Mouse (Mus musculus): ENCODE results near the gene Hps4. TPM values are rescaled to one million over a fixed set of nuclear protein-coding genes. Genes with fewer than 3 reads are reported as not detected.

Gene Hps4
- total and polyA plus RNA-seq, 2 experiments = 12.3 to 30.9 TPM

DNA sequence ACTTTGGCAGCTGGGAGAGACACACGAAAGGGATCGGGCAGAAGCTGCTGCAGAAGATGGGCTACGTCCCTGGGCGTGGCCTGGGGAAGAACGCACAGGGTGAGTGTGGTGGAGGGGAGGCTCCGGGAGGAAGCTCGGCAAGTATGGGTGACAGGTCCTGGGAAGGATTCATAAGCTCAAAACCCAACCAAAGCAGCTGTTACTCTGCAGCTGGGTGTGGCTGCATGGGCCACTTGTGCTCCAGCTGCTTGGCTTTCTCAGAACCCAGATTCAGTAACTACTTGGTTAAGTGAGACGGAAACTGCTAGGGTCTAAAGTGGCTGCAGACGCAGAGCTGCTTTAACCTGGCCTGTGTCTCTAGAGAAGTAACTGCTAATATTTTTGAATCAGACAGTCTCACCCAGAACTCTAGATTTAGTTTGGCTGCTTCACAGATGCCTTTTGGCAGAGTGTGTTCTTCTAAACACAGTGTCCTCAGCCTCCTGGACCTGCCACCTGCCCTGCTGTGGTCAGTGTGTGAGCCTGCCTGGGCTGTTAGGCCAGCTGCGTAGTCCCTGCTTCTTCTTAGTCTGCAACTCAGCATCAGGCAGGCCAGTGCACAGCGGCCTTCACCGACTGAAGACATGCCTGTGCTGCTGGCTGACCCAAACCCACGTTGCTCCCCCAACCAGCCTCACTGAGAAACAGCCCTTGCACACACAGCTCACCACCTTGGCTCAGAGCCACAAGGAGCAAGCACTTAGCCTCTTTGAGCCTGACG, 12.9 kb upstream of the Hps4 start:
- 94% methylated on average over 14 of the region's 14 CpGs for WGBS
- no peak for TF ChIP-seq CTCF (IDR thresholded peaks at IDR 0.05; ENCODE audit: low read depth, low read length)
- Histone ChIP-seq H3K27me3 (ENCODE audit: control insufficient read depth, insufficient read depth, low read length) (no peaks in the 10 kb centered on the region), H3K27ac (replicated peaks; ENCODE audit: insufficient read depth, low read depth, low read length) (no peak overlapping the region), H3K4me3 (ENCODE audit: insufficient read depth, low read depth, low read length) (no peak overlapping the region), H3K4me1 (ENCODE audit: control insufficient read depth, insufficient read depth, low read length) (peaks cover 5% of the 10 kb centered on the region), H3K36me3 (ENCODE audit: control insufficient read depth, insufficient read depth, low read length) (peaks cover 20% of the 10 kb centered on the region), H3K9ac (ENCODE audit: low read depth, low read length) (no peak overlapping the region), H3K79me2 (ENCODE audit: control insufficient read depth, insufficient read depth, low read length) (peaks cover 9% of the 10 kb centered on the region; the same call in 1 of the 2 replicates)
- no peak for DNase-seq (ENCODE audit: extremely low read depth, low read depth, low spot score)

DNA sequence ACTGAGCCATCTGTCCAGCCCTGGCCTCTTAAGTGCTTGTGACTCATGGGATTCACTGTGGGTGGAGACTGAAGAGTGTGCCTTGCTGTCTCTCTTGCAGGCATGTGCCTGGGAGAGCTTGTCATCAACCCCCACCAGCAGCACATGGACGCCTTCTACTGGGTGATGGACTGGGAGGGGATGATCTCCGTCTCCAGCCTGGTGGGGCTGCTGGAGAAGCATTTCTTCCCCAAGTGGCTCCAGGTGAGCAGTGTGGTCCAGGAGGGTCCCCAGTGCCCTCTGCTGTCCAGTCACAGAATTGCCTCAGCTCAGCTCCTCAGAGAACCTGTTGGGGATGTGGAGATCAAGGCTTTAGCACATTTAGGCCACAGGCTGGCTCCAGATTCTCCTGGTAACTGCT, 7.4 kb upstream of the Hps4 start:
- no peak for DNase-seq (ENCODE audit: extremely low read depth, low read depth, low spot score)
- TF ChIP-seq POLR2A (IDR thresholded peaks at IDR 0.05; ENCODE audit: extremely low read depth, insufficient read depth, low read length) (no peak), CTCF (IDR thresholded peaks at IDR 0.05; ENCODE audit: low read depth, low read length) (peak; percentile 87)
- no peak overlapping the region for H3K27ac ChIP-seq (replicated peaks; ENCODE audit: insufficient read depth, low read depth, low read length)
- H3K4me1 ChIP-seq (ENCODE audit: control insufficient read depth, insufficient read depth, low read length) = no peaks in the 10 kb centered on the region
- no peaks in the 10 kb centered on the region for H3K27me3 ChIP-seq (ENCODE audit: control insufficient read depth, insufficient read depth, low read length)
- H3K4me3 ChIP-seq (ENCODE audit: insufficient read depth, low read depth, low read length) = no peak overlapping the region
- H3K36me3 ChIP-seq (ENCODE audit: control insufficient read depth, insufficient read depth, low read length) = peaks cover 26% of the 10 kb centered on the region
- no peaks in the 10 kb centered on the region for H3K79me2 ChIP-seq (ENCODE audit: control insufficient read depth, insufficient read depth, low read length)
- WGBS = 58% methylated on average over 2 of the region's 2 CpGs
- H3K9ac ChIP-seq (ENCODE audit: low read depth, low read length) = no peak overlapping the region

DNA sequence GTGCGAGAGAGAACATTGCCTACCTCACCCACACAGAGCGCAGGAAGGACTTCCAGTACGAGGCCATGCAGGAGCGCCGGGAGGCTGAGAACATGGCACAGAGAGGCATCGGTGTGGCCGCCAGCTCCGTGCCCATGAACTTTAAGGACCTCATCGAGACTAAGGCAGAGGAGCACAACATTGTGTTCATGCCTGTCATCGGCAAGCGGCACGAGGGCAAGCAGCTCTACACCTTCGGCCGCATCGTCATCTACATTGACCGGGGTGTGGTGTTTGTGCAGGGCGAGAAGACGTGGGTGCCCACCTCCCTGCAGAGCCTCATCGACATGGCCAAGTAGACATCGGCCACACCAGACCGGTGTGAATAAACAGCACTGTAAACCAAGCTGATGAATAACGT, 5.9 kb upstream of the Hps4 start:
- peaks cover 20% of the 10 kb centered on the region; the same call in 1 of the 2 replicates for H3K36me3 ChIP-seq (ENCODE audit: control insufficient read depth, insufficient read depth, low read length)
- no peak overlapping the region for H3K9ac ChIP-seq (ENCODE audit: low read depth, low read length)
- H3K4me3 ChIP-seq (ENCODE audit: insufficient read depth, low read depth, low read length) = no peak overlapping the region
- DNase-seq (ENCODE audit: extremely low read depth, low read depth, low spot score) = no peak
- no peak overlapping the region for H3K27ac ChIP-seq (replicated peaks; ENCODE audit: insufficient read depth, low read depth, low read length)
- H3K27me3 ChIP-seq (ENCODE audit: control insufficient read depth, insufficient read depth, low read length) = no peaks in the 10 kb centered on the region
- TF ChIP-seq CTCF (IDR thresholded peaks at IDR 0.05; ENCODE audit: low read depth, low read length) = no peak
- TF ChIP-seq POLR2A (IDR thresholded peaks at IDR 0.05; ENCODE audit: extremely low read depth, insufficient read depth, low read length) = no peak
- WGBS = 94% methylated on average over 22 of the region's 22 CpGs
- 0 out of 2 replicates have a peak, but pooled peaks cover 2% of the 10 kb centered on the region for H3K4me1 ChIP-seq (ENCODE audit: control insufficient read depth, insufficient read depth, low read length)
- H3K79me2 ChIP-seq (ENCODE audit: control insufficient read depth, insufficient read depth, low read length) = no peaks in the 10 kb centered on the region

DNA sequence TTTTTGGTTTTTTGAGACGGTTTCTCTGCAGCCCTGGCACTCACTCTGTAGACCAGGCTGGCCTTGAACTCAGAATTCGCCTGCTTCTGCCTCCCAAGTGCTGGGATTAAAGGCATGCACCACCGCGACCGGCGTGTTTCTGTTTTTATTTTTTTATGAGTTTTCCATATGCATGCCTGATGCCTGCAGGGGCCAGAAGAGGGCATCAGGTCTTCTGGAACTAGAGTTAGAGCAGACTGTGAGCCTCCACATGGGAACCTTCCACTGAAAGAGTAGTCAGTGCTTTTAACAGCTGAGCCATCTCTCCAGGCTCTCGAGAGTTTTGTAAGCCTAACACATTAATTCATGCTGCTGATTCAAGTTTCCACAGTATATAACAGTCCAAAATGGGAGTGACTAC, 3.7 kb upstream of the Hps4 start:
- no peak for DNase-seq (ENCODE audit: extremely low read depth, low read depth, low spot score)
- peaks cover 5% of the 10 kb centered on the region; the same call in 1 of the 2 replicates for H3K4me1 ChIP-seq (ENCODE audit: control insufficient read depth, insufficient read depth, low read length)
- H3K79me2 ChIP-seq (ENCODE audit: control insufficient read depth, insufficient read depth, low read length) = no peaks in the 10 kb centered on the region
- H3K36me3 ChIP-seq (ENCODE audit: control insufficient read depth, insufficient read depth, low read length) = peaks cover 15% of the 10 kb centered on the region; the same call in 1 of the 2 replicates
- H3K9ac ChIP-seq (ENCODE audit: low read depth, low read length) = no peak overlapping the region
- 77% methylated on average over 7 of the region's 7 CpGs for WGBS
- H3K27ac ChIP-seq (replicated peaks; ENCODE audit: insufficient read depth, low read depth, low read length) = no peak overlapping the region
- no peaks in the 10 kb centered on the region for H3K27me3 ChIP-seq (ENCODE audit: control insufficient read depth, insufficient read depth, low read length)
- no peak for TF ChIP-seq POLR2A (IDR thresholded peaks at IDR 0.05; ENCODE audit: extremely low read depth, insufficient read depth, low read length)
- TF ChIP-seq CTCF (IDR thresholded peaks at IDR 0.05; ENCODE audit: low read depth, low read length) = no peak
- no peak overlapping the region for H3K4me3 ChIP-seq (ENCODE audit: insufficient read depth, low read depth, low read length)

DNA sequence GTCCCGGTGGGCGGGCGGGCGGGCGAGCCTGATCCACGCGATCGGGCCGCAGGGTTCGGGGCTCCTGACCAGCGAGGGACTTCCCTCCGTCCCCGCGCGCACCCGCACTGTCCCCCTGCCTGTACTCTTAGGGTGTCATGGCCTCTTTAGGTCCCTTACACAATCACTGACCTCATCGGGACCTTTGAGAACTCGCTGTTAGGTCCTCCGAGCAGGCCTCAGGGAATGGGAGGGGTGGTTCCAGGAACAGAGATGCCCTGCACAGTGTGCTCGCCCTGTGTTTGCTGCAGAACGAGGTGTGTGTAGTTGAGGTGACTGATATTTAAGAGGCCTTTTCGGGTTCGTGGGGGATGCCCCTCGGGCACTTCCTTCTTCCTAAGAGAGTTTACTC, 317 bp downstream of the Hps4 start:
- Histone ChIP-seq H3K9ac (ENCODE audit: low read depth, low read length) (peak overlapping the region; percentile 84), H3K4me3 (ENCODE audit: insufficient read depth, low read depth, low read length) (peak overlapping the region; percentile 78), H3K27me3 (ENCODE audit: control insufficient read depth, insufficient read depth, low read length) (no peaks in the 10 kb centered on the region), H3K27ac (replicated peaks; ENCODE audit: insufficient read depth, low read depth, low read length) (peak overlapping the region; percentile 86), H3K79me2 (ENCODE audit: control insufficient read depth, insufficient read depth, low read length) (no peaks in the 10 kb centered on the region), H3K36me3 (ENCODE audit: control insufficient read depth, insufficient read depth, low read length) (peaks cover 2% of the 10 kb centered on the region; the same call in 1 of the 2 replicates), H3K4me1 (ENCODE audit: control insufficient read depth, insufficient read depth, low read length) (peaks cover 12% of the 10 kb centered on the region)
- under 1% methylated on average over 24 of the region's 24 CpGs for WGBS
- no peak for TF ChIP-seq POLR2A (IDR thresholded peaks at IDR 0.05; ENCODE audit: extremely low read depth, insufficient read depth, low read length)
- TF ChIP-seq CTCF (IDR thresholded peaks at IDR 0.05; ENCODE audit: low read depth, low read length) = no peak
- peak; percentile 53 for DNase-seq (ENCODE audit: extremely low read depth, low read depth, low spot score)
